Mouse (Mus musculus): ENCODE results near the gene Crhbp. TPM values are rescaled to one million over a fixed set of nuclear protein-coding genes. Genes with fewer than 3 reads are reported as not detected.

Crhbp gene
- total RNA-seq (2021) = not detected
- long read RNA-seq, experiment 1 = 0 reads
- long read RNA-seq, experiment 2 = 0 reads

GRCm38 (mm10) chr13:95444824-95445223 lies at the start of gene Crhbp:
TSS of gene Crhbp (minus strand) at chr13:95444924.
- intact Hi-C loops (cut with DNase I) = no loop called here
- DNase-seq = no peak

- intact Hi-C loops (cut with DNase I) = no loop called here
Measured at GRCm38 (mm10) chr13:95493296-95493695, 48.6 kb upstream of the Crhbp start.

GRCm38 (mm10) chr13:95491327-95491726 lies 46.6 kb upstream of the Crhbp start:
- intact Hi-C loops (cut with DNase I) = no loop called here
- DNase-seq = no peak

More at GRCm38 (mm10) chr13:95493296-95493695, 48.6 kb upstream of the Crhbp start:
- no peak for DNase-seq

- intact Hi-C loops (cut with DNase I) = no loop called here
Measured at GRCm38 (mm10) chr13:95484664-95485063, 39.9 kb upstream of the Crhbp start.

GRCm38 (mm10) chr13:95481428-95481827 lies 36.7 kb upstream of the Crhbp start:
- intact Hi-C loops (cut with DNase I) = no loop called here
- peak; percentile 61 to 62 for DNase-seq

More at GRCm38 (mm10) chr13:95484664-95485063, 39.9 kb upstream of the Crhbp start:
- no peak for DNase-seq

GRCm38 (mm10) chr13:95478671-95479413 lies 34.1 kb upstream of the Crhbp start, which contains the start of gene S100z:
TSS of gene S100z (minus strand) at chr13:95478721.
- intact Hi-C loops (cut with DNase I) = loop anchor here (1.0 kb wide), 1 partner anchor 89 kb away; no protein-coding TSS in a partner anchor
- no peak for DNase-seq

- intact Hi-C loops (cut with DNase I) = no loop called here
- no peak for DNase-seq
Measured at GRCm38 (mm10) chr13:95477173-95477572, 32.4 kb upstream of the Crhbp start.

- intact Hi-C loops (cut with DNase I) = no loop called here
- DNase-seq = no peak
Measured at GRCm38 (mm10) chr13:95475124-95475523, 30.4 kb upstream of the Crhbp start.

GRCm38 (mm10) chr13:95474294-95474693 lies 29.6 kb upstream of the Crhbp start:
- intact Hi-C loops (cut with DNase I) = no loop called here
- DNase-seq = no peak

GRCm38 (mm10) chr13:95470970-95471369 lies 26.2 kb upstream of the Crhbp start:
- no peak for DNase-seq
- intact Hi-C loops (cut with DNase I) = no loop called here

GRCm38 (mm10) chr13:95451529-95451928 lies 6.8 kb upstream of the Crhbp start:
- no peak for DNase-seq
- intact Hi-C loops (cut with DNase I) = no loop called here

GRCm38 (mm10) chr13:95450636-95451210 lies 6.0 kb upstream of the Crhbp start:
- DNase-seq = no peak
- intact Hi-C loops (cut with DNase I) = no loop called here

- intact Hi-C loops (cut with DNase I) = no loop called here
Measured at GRCm38 (mm10) chr13:95449730-95450129, 5.0 kb upstream of the Crhbp start.

GRCm38 (mm10) chr13:95444291-95444690 lies 433 bp downstream of the Crhbp start:
- intact Hi-C loops (cut with DNase I) = no loop called here
- no peak for DNase-seq

More at GRCm38 (mm10) chr13:95449730-95450129, 5.0 kb upstream of the Crhbp start:
- no peak for DNase-seq

- intact Hi-C loops (cut with DNase I) = no loop called here
- DNase-seq = no peak
Measured at GRCm38 (mm10) chr13:95443376-95444233, 1.1 kb downstream of the Crhbp start.

GRCm38 (mm10) chr13:95442901-95443300 lies 1.8 kb downstream of the Crhbp start:
- intact Hi-C loops (cut with DNase I) = no loop called here
- no peak for DNase-seq

GRCm38 (mm10) chr13:95439569-95439968 lies 5.2 kb downstream of the Crhbp start:
- DNase-seq = no peak
- intact Hi-C loops (cut with DNase I) = no loop called here

GRCm38 (mm10) chr13:95431760-95432159 lies 13.0 kb downstream of the Crhbp start:
- intact Hi-C loops (cut with DNase I) = no loop called here
- DNase-seq = no peak

GRCm38 (mm10) chr13:95427499-95427898 lies 17.2 kb downstream of the Crhbp start:
- intact Hi-C loops (cut with DNase I) = no loop called here
- DNase-seq = no peak

- intact Hi-C loops (cut with DNase I) = no loop called here
- no peak for DNase-seq
Measured at GRCm38 (mm10) chr13:95426421-95426820, 18.3 kb downstream of the Crhbp start.

GRCm38 (mm10) chr13:95425484-95425883 lies 19.2 kb downstream of the Crhbp start:
- no peak for DNase-seq
- intact Hi-C loops (cut with DNase I) = no loop called here
